Mouse (Mus musculus) MEL (cell line): ENCODE measurements at regions not wholly inside any gene's neighbourhood (a gene's known extent, or its start where the extent isn't known, plus 50 kb on each side); places are given as distances from the start of the nearest gene placed in this dataset.

ENCODE experiments used
- BHLHE40 ChIP-seq: IDR thresholded peaks from 2 replicates; pipeline ENCODE4 v1.6.1; 2012; ENCODE audit warnings: low read depth, mild to moderate bottlenecking, inconsistent platforms, low read length, improper control_type of control experiment, borderline replicate concordance
- CHD2 ChIP-seq: IDR thresholded peaks from 2 replicates; pipeline ENCODE4 v1.6.1; 2011; ENCODE audit warnings: low read length, improper control_type of control experiment
- CTCF ChIP-seq, 3 experiments: IDR thresholded peaks in 2 of 3; conservative IDR thresholded peaks in 1 of 3; 2 replicates each; pipeline ENCODE4 v1.5.1; 2011 to 2012; ENCODE audit warnings: low read length in 3 of 3, low read depth in 2 of 3, mild to moderate bottlenecking in 2 of 3, improper control_type of control experiment in 1 of 3, inconsistent platforms in 1 of 3, mixed read lengths in 1 of 3, moderate library complexity in 1 of 3; ENCODE audit not compliant: control insufficient read depth in 1 of 3, insufficient read depth in 1 of 3, poor library complexity in 1 of 3, severe bottlenecking in 1 of 3
- POLR2A ChIP-seq, 2 experiments: IDR thresholded peaks; 2 replicates each; pipeline ENCODE4 v1.6.1; 2011 to 2012; ENCODE audit warnings: low read length in 2 of 2, mild to moderate bottlenecking in 2 of 2, control low read depth in 1 of 2, improper control_type of control experiment in 1 of 2, low read depth in 1 of 2, moderate library complexity in 1 of 2; ENCODE audit not compliant: control insufficient read depth in 1 of 2, insufficient read depth in 1 of 2, poor library complexity in 1 of 2
- POLR2AphosphoS2 ChIP-seq: IDR thresholded peaks from 2 replicates; pipeline ENCODE4 v1.6.1; 2011; ENCODE audit warnings: low read length, improper control_type of control experiment
- POLR2AphosphoS5 ChIP-seq: IDR thresholded peaks from 2 replicates; pipeline ENCODE4 v1.6.1; 2012; ENCODE audit warnings: low read depth, borderline replicate concordance, mild to moderate bottlenecking, inconsistent platforms, low read length, moderate library complexity, mixed read lengths
- RAD21 ChIP-seq: IDR thresholded peaks from 2 replicates; pipeline ENCODE4 v1.6.1; 2011; ENCODE audit warnings: mild to moderate bottlenecking, low read depth, low read length, improper control_type of control experiment
- USF2 ChIP-seq, 2 experiments: IDR thresholded peaks; 2 replicates each; pipeline ENCODE4 v1.6.1; 2011 to 2012; ENCODE audit warnings: improper control_type of control experiment in 2 of 2, low read length in 2 of 2, borderline replicate concordance in 1 of 2, inconsistent platforms in 1 of 2, low read depth in 1 of 2, mild to moderate bottlenecking in 1 of 2; ENCODE audit not compliant: insufficient read depth in 1 of 2
- ZNF384 ChIP-seq: IDR thresholded peaks from 2 replicates; pipeline ENCODE4 v1.6.1; 2012; ENCODE audit warnings: low read depth, mild to moderate bottlenecking, inconsistent platforms, low read length, improper control_type of control experiment

GRCm38 (mm10) chr16:86261612-86262011, 360.0 kb upstream of the Adamts5 start:
- TF ChIP-seq RAD21: no peak
- TF ChIP-seq BHLHE40: no peak
- no peak for TF ChIP-seq CTCF (IDR thresholded peaks at IDR 0.05 in 2 of 3, conservative IDR thresholded peaks at IDR 0.05 in 1 of 3; ENCODE audit: control insufficient read depth in 1 of 3, insufficient read depth in 1 of 3, low read depth in 2 of 3, low read length in 3 of 3, poor library complexity in 1 of 3, severe bottlenecking in 1 of 3)
- no peak for TF ChIP-seq USF2 (IDR thresholded peaks at IDR 0.05; ENCODE audit: borderline replicate concordance in 1 of 2, insufficient read depth in 1 of 2, low read depth in 1 of 2, low read length in 2 of 2)
- no peak for TF ChIP-seq CHD2
- no peak for TF ChIP-seq POLR2AphosphoS2
- no peak for TF ChIP-seq ZNF384
- TF ChIP-seq POLR2AphosphoS5: no peak
- no peak for TF ChIP-seq POLR2A (IDR thresholded peaks at IDR 0.05; ENCODE audit: control insufficient read depth in 1 of 2, insufficient read depth in 1 of 2, low read depth in 1 of 2, low read length in 2 of 2, poor library complexity in 1 of 2)
